Mouse (Mus musculus) layer of hippocampus, postnatal 25 days (tissue): Measurements from ENCODE around the gene 1700021F05Rik. TPM values are rescaled to one million over a fixed set of nuclear protein-coding genes. Genes with fewer than 3 reads are reported as not detected.

Experiments used
- DNase-seq, 2 experiments: peaks; one replicate each; pipeline ENCODE4 v3.0.0; 2022; ENCODE audit warnings: mixed read lengths in 2 of 2, low spot score in 1 of 2; ENCODE audit errors: extremely low spot score in 1 of 2
- total RNA-seq, 2 experiments: library from RNA; stranded (reverse); gene quantifications; 2 replicates each; pipeline ENCODE4 v1.2.3; 2021

Gene 1700021F05Rik
- total RNA-seq, 2 experiments from 2014 or later: 42.3 to 42.6 TPM

DNA sequence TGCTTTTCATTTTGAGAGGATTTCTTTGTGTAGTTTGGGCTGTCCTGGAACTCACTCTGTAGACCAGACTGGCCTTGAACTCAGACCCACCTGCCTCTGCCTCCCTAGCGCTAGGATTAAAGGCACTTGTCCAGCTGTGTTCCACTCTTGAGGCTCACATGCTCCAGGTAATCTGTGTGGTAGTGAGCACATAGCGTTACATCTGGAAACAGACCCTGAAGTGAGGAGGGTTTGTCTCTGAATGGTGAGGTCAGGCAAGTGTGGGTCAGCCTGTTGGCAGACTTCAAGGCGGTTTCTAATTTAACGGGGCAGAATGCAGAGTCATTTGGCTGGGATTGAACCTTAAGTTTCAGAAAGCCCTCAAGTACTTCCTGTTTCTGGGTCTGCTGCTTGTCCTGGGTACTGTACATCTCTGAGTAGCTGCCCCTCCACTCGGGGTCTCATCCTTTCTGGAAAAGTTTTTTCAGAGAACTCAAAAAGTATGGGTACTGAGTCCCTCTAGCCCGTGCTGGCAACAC, 55.0 kb downstream of the 1700021F05Rik start:
- no peak for DNase-seq

- no peak for DNase-seq
Observed at GRCm38 (mm10) chr10:43483426-43483995, 57.3 kb downstream of the 1700021F05Rik start.

DNA sequence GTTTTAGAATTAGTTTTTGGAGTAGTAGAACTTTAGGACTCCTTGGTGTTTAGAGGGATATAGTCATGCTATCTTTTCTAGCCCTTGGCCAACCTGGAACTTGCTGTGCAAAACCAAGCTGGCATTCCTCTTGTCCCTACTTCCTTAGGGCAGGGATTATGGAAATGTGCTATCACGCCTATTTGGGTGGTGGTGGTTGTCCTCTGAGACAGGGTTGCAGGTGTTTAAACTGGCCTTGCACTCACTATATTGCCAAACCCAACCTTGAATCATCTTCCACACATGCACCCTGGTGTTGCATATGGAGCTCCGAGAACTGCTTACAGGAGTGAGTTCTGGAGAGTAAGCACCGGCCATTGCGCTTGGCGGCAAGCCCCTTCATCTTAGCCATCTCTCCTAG, 58.8 kb downstream of the 1700021F05Rik start:
- no peak for DNase-seq

GRCm38 (mm10) chr10:43481179-43481578, 59.6 kb downstream of the 1700021F05Rik start:
- no peak for DNase-seq

DNA sequence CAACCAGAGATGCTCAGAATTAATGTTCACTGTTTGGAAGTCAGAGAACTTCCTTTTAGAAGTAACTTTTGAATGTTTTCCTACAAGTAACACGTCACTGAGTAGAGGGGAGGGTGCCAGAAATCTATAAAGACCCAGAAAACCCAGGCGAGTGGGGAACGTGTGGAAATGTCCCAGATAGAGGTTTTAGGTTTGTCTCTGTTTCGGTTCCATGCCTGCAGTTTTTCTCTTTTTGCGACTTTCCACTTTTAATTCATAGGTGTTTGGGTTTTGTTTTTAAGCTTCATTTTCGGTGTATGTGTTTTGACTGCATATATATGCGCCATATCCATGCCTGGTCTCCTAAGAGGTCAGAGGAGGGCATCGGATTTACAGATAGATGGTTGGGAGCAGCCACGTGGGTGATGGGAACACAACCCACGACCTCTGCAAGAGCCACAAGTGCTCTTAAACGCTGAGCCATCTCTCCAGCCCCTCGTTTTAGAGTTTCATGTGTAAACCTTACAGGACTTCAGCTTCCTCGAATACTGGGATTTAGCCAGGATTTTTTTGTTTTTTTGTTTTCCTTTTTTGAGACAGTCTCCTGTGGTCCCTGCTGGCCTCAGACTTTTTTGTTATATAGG, 60.5 kb downstream of the 1700021F05Rik start:
- DNase-seq: no peak

GRCm38 (mm10) chr10:43479436-43480157, 61.2 kb downstream of the 1700021F05Rik start:
- peak; percentile 67 to 85 for DNase-seq

DNA sequence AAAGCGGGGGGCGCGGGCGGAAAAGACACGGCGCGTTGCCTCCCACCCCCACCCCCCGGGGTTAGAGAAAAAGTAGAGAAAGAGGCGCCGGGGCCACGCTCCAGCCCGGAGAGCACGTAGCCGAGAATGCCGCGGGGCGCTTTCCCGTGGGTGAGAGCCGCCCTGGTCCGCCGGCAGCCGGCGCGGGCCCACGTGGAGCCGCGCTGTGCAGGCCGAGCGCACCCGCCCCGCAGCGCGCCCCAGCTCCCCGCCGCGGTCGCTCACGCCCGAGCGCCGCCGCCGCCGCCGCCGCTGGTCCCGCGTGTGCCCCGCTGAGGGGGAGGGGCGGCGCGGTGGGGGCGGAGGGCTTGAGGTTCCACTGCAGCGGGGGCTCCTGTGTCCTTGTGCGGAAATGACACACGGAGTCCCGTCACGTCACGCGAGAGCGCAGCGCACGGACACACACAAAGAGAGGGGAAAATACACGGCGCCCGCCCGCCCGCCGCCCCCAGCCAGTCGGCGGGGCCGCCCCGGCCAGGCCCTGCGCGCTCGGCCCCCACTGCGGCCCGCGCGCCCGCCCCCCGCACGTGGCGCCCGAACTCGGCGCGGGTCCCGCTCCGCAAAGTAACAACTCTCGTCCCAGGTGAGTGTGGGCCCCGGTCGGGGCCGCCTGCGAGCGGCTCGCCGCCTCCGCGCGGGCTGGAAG, 61.9 kb downstream of the 1700021F05Rik start, which contains the start of gene Bend3:
Gene Bend3 (plus strand): TSS at position 81 of the 685 bp plus-strand sequence.
- DNase-seq: peak; percentile 52 to 61

DNA sequence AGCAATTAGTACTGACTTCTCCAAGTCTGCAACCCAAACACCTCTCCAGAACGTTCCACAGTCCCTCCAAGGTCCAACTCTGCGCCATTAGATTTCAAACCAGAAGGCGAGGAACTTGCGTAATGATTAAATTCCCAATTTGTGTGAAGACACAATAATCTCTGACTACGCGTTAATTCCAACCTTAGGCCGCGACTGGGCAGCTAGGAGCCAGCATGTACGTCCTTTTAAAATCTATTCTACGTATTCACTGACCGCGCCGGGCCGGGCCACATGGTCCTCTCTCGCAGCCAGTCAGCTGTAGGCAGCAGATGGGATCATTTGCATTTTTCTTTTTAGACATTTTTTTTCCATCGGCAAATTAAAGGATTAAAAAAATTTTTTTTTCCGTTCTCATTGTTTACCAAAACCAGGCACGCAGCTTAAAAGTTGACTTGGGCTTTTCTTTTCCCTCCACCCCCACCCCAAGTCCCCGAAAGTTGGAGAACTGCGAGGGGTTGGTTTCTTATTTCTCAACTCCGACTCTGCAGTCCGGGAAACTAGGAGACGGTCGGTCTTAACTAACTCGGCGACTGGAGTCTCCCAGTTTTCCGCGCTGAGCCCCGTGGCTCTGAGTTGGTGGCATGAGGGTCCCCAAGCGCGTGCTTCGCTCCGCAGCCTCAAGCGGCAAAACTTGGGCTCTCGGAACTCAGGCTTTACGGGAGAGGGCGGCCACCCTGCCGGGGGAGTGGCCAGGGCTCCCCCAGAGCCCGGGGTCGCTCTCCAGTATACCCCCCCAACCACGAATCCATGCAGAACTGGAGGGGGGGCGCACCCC, 62.7 kb downstream of the 1700021F05Rik start:
- peak; percentile 30 to 36 for DNase-seq

DNA sequence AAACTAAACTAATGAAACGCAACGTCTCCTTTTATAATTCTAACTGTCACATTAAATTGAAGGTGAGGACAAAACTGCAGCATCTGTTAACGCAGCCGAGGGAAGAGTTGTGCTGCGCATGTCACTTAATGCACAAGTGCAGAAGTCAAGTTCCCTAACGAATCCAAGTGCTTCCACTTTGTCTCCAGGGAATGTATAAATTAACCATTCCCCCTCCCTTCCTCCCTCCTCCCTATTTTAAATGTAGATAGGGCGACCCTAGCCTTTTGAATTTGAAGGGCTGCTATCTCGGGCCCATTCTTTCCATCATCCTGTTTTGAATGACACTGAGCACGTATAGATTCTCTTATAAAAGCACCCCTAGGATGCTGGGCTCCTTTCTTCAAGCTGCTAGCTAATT, 63.3 kb downstream of the 1700021F05Rik start:
- DNase-seq: no peak

DNA sequence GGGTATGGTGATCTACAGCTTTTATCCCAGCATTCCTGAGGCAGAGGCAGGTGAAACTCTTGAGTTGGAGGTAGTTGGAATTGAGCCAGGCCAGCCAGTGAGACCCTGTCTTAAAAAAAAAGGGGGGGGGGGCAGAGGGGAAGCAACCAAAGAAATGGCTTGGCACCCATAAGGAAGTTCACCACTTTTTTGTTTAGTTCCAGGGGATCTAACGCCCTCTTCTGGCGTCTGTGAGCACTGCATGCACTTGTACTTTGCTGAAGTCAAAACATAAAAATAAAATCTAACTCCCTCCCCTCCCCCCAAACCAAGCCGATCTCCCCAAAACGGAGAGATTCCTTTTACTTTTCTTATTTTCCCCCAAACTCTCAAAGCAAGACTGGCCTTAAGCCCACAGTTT, 65.4 kb downstream of the 1700021F05Rik start:
- DNase-seq: peak in 1 of 2 experiments; percentile 60

Other genes starting within 250 kb of the 1700021F05Rik start
- 1 to 10 TPM; 4.9 to 7.7 TPM for gene Bend3, start 62.2 kb downstream of the 1700021F05Rik start, total RNA-seq
- gene Gm9803, start 16.9 kb downstream of the 1700021F05Rik start, total RNA-seq: 10 to 100 TPM in 1 of 2 experiments, not detected in 1; 15.7 TPM
- gene Cd24a, start 37.3 kb upstream of the 1700021F05Rik start, total RNA-seq: 10 to 100 TPM; 15.0 to 16.6 TPM